Mouse (Mus musculus) retina, postnatal 1 day (tissue): Measurements from ENCODE around the gene Gopc.
A peak's percentile ranks its signal among the peaks of the same experiment; 100 is the strongest.
"Not testable (repeated sequence)": the region's sequence is repeated elsewhere in the genome, so short reads cannot be mapped to it uniquely, and the experiment has no call there.

Experiments
- DNase-seq: peaks from one replicate; pipeline ENCODE4 v3.0.0-alpha.2; 2012

Gopc gene

GRCm38 (mm10) chr10:52384823-52385610, 3.1 kb upstream of the Gopc start:
- peak; percentile 77 for DNase-seq

- DNase-seq: no peak
Measured at GRCm38 (mm10) chr10:52383522-52383921, 1.6 kb upstream of the Gopc start.

GRCm38 (mm10) chr10:52383022-52383421, 1.1 kb upstream of the Gopc start:
- no peak for DNase-seq

GRCm38 (mm10) chr10:52381321-52381801, 563 bp downstream of the Gopc start:
- DNase-seq: no peak

DNA sequence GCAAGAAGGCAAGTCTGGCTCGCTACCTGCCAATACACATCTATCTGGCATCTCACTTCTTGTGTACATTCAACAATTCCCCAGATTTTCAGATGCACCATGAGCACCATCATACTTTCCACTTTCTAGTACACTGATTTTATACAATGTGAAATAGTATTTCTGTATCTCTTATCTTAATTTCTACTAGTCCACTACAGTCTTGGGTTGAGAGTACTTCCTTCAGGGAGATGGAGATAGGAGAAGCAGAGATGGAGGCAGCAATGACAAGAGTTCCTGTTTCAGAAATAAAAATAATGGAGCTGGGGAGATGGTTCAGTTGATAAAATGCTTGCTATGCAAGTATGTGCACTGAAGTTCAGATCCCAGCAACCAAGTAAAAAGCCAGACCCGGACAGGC, 4.1 kb downstream of the Gopc start:
- DNase-seq: no peak

DNA sequence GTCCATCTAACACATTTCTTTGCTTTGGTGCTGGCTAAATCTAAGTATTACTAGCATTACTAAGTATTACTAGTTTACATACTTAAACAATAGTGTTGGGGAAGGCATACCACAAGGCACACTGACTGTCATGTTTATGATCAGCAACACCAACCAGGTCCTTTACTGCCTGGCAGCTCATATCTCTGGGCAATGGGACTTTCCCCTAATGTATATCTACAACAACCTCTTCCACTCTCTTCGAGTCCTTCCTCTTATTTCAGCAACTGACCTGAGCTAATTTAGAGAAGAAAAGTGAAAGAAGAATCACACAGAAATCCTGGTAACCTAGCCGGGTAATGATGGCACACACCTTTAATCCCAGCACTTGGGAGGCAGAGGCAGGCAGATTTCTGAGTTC, 5.5 kb downstream of the Gopc start:
- DNase-seq: no peak

GRCm38 (mm10) chr10:52374651-52375050, 7.3 kb downstream of the Gopc start:
- DNase-seq: no peak

GRCm38 (mm10) chr10:52373834-52374233, 8.1 kb downstream of the Gopc start:
- no peak for DNase-seq

DNA sequence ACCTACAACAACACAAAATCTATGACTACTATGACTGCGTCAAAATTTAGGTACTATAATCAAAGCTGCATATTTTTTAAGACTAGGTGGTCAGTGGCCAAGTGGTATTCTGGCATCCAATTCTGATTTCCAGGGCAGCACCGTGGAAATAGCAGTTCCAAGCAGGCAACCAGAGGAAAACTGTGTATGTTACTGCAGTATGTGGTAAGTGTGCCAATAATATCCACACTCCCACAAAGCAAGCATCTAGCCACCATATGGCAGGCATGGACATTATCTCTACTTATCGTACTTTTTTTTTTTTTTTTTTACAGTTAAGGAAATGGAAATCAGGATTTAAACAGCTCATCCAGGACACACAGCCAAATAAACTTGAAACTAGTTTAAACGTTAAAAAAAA, 13.5 kb downstream of the Gopc start:
- no peak for DNase-seq

- DNase-seq: no peak
Measured at GRCm38 (mm10) chr10:52360862-52361609, 20.9 kb downstream of the Gopc start.

- DNase-seq: no peak
Measured at GRCm38 (mm10) chr10:52360241-52360735, 21.6 kb downstream of the Gopc start.

- no peak for DNase-seq
Measured at GRCm38 (mm10) chr10:52358467-52358866, 23.5 kb downstream of the Gopc start, which contains the start of gene Gm26741. Gene Gm26741 (plus strand): TSS chr10:52358767.

- DNase-seq: no peak
Measured at GRCm38 (mm10) chr10:52353184-52353583, 28.7 kb downstream of the Gopc start.

DNA sequence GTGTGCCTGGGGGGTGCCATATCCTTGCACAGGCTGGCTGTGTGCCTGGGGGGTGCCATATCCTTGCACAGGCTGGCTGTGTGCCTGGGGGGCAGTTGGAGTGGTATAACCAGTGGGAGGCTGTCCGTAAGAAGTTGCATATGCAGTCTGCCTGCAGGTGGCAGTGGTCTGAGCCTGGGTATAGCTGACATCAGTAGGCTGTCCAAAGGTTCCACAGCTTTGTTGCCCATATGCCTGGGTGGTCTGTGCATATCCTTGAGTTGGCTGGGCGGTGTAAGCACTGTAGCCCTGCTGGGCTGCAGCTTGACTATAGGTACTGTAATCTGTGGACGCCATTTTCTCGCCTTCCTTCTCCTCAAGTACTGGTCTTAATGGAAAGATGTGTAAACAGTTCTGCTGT, 38.6 kb downstream of the Gopc start:
- peak; percentile 4 for DNase-seq

DNA sequence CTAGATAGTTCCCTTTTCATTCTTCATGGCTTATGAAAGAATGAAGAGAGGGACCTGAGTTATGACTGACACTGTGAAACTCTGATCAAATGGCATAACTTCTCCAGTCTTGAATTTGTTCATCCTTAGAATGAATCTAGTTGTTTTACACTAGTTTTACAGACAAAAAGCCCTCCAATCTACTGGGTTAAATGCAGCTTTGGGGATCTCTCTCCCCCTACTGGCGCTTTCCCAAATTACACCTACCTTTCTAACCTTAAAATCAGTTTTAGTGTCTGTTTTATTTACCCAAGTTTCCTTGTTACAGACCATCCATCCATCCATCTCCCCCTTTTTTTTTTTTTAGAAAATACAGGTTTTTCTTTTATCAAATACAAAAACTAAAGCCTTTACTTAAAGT, 50.9 kb downstream of the Gopc start:
- DNase-seq: peak; percentile 43

GRCm38 (mm10) chr10:52321918-52322317, 60.0 kb downstream of the Gopc start:
- no peak for DNase-seq

- no peak for DNase-seq
Measured at GRCm38 (mm10) chr10:52319506-52320286, 62.2 kb downstream of the Gopc start.

GRCm38 (mm10) chr10:52309196-52309595, 72.7 kb downstream of the Gopc start:
- DNase-seq: no peak

DNA sequence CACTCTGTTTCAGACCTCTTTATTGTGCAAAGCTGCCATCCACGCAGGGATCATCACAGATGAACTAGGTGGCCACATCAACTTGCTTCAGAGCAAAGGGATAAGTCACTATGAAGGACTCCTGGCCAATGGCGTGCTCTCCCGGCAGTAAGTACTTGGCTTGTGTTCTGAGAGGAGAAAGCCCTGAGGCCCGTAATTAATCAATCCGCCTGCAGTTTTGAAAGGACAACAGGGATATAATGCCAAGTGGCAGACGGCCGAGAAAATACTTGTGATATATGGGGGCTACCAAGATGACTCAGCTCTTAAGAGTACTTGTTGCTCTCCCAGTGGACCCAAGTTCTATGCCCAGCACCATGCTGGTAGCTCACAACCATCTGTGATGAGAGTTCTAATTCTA, 77.3 kb downstream of the Gopc start:
- no peak for DNase-seq

GRCm38 (mm10) chr10:52302271-52302670, 79.7 kb downstream of the Gopc start:
- no peak for DNase-seq

DNA sequence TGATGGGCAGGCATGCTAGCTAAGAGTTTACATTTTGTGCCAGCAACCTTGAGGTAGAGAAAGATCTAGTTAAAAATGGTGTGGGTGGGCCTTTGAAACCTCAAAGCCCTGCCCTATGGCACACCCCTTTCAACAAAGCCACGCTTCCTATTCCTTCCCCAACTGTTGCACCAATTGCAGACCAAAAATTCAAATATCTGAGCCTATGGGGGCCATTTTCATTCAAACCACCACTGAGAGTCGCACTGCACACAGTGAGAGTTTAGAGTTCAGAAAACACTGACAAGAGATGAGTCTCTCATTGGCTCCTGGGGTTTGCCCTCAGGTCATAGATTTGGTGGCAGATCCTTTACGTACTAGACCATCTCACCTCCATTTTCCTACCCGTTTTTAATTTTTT, 80.2 kb downstream of the Gopc start:
- no peak for DNase-seq

DNA sequence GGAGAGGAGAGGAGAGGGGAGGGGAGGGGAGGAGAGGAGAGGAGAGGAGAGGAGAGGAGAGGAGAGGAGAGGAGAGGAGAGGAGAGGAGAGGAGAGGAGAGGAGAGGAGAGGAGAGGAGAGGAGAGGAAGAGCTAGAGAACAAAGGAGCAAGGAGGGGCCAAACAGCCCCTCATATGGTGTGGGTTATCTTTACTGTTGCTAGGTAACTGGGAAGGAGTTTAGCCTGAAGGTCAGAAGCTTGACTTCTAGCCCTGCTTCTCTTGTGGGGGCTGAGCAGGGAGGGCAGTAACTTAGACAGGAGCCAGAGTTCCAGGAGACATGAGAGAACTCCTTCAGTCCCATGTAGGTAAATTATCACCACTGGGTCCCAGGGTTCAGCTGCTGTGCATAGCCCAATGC, 83.4 kb downstream of the Gopc start:
- not testable (repeated sequence) for DNase-seq

DNA sequence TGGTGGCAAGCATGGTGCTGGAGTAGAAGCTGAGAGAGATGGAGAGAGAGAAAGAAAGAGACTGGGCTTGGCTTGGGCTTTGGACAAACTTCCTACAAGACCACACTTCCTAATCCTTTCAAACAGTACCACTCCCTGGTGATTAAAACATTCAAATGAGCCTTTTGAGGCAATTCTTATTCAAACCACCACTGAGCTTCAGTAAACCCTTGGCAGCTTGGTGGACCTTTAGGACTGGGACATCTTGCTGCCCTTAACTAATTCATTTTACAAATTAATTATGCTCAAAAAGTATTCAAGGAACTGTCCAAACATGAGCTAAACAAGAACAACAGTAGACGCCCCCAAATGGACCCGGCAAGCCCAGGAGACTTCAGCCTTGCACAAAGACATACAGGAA, 86.0 kb downstream of the Gopc start:
- DNase-seq: no peak
